Mouse (Mus musculus) lung, postnatal 0 days (tissue): ENCODE data around the gene Cacna1i.

Experiments
- CTCF ChIP-seq: IDR thresholded peaks from 2 replicates; pipeline ENCODE4 v1.5.1; 2016; ENCODE audit warnings: antibody characterized with exemption, mild to moderate bottlenecking
- EP300 ChIP-seq: IDR thresholded peaks from 2 replicates; pipeline ENCODE4 v1.6.1; 2016; ENCODE audit warnings: antibody characterized with exemption, mild to moderate bottlenecking, control low read depth

GRCm38 (mm10) chr15:80256656-80257601 is 30.1 kb upstream of the Cacna1i start:
- TF ChIP-seq EP300, result no peak
- TF ChIP-seq CTCF, result no peak
